Mouse (Mus musculus) layer of hippocampus, postnatal 14 days (tissue): ENCODE measurements around the gene Gm40460. TPM values are rescaled to one million over a fixed set of nuclear protein-coding genes. Genes with fewer than 3 reads are reported as not detected.
"Not testable (repeated sequence)": the region's sequence is repeated elsewhere in the genome, so short reads cannot be mapped to it uniquely, and the experiment has no call there.

Experiments
- DNase-seq, 2 experiments: peaks; one replicate each; pipeline ENCODE4 v3.0.0; 2021 to 2022; ENCODE audit warnings: low spot score in 2 of 2, mixed read lengths in 1 of 2
- long read RNA-seq, 2 experiments: library from polyadenylated mRNA; stranded (forward); transcript quantifications; one replicate each; pipeline ENCODE4 v2.0.0; 2021
- total RNA-seq, 2 experiments: library from RNA; stranded (reverse); gene quantifications; 2 replicates each; pipeline ENCODE4 v1.2.3; 2021

Gene Gm40460
- not detected for total RNA-seq
- long read RNA-seq, experiment 1, result 0 reads
- long read RNA-seq, experiment 2, result 0 reads

DNA sequence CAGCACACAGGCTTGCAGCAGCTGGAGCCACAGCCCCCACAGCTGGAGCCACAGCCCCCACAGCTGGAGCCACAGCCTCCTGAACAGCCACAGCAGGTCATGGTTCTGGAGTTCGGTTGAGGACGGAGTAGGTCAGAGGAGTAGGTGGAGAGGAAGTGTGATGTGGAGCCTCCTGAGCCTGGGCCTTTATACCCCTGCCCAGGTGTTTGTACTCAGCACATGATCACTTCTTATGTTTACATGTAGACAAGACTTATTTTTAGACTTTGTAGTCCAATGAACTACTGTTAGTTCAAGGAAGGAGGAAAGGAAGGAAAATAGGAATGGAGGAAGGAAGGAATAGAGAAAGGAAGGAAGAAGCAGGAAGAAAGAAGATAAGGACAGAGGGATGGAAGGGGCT lies at the start of gene Gm40460:
Gene Gm40460, minus strand, starts transcription at position 101 of the 400 bp plus-strand sequence.
- no peak for DNase-seq

DNA sequence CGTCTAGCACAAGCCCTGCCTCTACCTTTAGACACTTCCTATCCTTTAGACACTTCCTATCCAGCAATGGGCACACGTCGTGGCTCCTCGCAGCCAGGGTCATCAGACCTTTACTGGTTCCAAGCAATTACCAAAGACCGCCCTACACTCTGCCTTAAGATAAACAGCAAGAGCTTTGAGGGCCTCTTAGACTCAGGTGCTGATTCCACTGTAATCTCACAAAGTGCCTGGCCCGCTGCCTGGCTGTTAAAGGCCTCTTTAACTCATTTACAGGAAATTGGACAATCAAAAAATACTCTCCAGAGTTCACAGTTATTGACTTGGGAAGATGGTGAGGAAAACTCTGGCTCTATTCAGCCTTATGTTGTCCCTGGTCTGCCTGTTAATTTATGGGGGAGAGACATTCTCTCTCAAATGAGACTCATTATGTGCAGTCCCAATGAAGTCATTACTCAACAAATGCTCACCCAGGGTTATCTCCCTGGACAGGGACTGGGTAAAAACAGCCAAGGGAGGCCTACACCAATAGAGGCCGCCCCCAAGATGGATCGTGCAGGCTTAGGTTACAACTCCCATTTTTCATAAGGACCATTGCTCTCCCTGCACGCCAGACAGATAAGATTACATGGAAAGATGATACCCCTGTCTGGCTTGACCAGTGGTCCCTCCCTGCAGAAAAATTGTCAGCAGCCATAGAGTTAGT lies 45.2 kb upstream of the Gm40460 start:
- not testable (repeated sequence) for DNase-seq

DNA sequence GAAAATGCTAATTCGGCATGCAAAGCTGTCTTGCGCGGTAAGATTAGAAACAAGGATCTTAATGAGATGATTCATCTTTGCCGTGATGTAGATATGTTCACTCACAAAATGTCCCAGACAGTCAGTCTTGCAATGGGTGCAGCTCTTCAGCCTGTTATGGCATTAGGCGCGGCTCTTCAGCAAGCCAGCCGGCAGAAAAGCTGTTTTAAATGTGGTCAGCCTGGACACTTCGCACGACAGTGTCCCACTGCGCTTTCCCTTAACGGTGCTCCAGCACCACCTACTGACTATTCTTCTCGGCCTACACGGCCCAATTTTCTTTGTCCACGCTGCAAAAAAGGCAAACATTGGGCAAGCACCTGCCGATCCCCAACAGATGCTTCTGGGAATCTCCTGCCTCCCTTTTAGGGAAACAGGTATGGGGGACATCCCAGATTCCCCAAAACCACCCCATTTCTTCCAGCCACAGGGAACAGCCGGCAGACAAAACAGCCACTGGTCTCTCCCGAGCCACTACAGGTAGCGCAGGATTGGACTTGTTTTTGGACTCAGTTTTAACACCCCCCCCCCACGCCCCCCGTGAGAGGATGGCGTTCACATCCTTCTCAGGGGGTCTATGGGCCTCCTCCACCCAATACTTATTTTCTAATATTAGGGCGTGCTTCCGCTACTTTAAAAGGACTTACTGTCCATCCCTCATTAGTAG lies 44.4 kb upstream of the Gm40460 start:
- DNase-seq, result peak; percentile 23 to 32

DNA sequence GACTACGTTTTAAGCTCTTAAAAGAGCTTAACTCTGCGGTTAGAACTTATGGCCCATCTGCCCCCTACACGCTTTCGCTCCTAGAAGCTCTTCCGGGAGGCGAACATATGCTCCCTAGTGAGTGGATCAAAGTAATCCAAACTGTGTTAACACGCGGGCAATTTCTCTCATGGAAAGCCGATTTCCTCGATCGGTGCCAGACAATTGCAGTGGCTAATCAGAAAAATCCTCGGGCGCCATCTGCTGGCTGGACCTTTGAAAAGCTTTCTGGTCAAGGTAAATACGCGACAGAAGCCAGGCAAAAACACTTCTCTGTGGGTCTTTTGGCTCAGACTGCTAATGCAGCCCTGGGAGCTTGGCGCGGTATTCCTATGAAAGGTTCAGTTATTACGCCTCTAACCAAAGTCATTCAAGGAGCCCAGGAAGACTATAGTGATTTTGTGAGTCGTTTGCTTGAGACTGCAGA lies 43.8 kb upstream of the Gm40460 start:
- DNase-seq, result peak; percentile 87 to 93

DNA sequence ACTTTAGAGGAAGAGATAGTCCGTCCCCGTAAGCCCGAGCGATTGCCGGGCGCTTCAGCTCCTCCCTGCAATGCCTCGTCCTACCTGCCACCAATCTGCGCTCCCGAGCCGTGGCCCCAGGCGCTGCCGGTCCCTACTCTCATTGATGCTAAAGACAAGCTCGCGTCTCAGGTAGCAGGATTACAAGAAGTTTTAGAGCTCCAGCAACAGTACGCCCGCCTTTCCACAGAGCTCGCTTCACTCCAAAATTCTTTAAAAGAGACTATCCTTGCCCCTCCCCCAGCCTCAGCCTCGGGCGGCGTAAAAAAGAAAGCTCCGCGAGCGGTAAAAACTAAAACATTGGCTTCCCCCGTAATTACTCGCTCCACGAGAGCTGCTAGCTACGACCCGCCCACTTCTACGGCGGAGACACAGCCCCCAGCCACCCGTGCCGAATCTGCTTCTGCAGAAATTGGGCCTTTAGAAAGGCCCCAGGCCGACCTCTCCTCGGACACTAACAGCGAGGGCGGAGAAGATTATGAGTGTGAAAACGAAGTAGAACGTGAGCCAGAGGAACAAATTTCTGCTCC lies 43.2 kb upstream of the Gm40460 start:
- peak; percentile 36 to 48 for DNase-seq

DNA sequence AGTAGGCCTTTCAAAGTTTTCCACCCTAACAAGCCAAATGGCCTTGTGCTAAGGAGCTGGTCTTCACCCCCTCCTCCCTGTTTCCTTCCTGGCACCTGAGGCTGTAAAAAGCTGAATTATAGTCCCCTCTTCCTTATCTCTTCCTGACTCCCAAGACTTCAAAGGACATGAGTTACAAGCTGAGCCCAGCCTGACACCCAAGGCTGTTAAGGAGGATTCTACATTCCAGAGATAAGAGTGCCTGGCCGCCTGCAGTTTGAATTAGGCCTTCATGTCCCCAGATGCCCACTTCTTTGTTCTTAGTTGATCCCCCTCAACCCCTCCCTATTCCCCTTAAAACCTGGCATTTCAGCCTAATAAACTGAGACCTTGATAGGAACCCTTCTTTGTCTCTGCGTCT lies 42.0 kb upstream of the Gm40460 start:
- not testable (repeated sequence) for DNase-seq

DNA sequence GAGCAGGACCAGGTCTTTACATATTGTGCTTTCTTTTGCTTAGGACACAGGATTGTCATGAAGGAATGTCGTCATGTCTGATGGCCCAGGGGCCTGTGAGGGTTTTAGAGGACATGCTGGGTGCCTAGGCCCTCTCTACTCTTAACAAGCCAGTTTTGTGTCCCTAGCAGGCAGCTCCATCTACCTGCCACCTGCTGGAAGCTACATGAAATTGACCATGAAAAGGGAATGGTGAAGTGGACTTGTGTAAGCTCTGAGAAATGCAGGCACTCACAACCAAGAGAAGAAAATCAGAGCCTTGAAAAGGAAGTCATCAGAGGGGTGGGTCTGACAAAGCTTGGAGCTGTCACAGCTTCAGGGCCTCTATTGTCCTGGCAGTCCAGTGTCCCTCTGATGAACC lies 38.4 kb upstream of the Gm40460 start:
- DNase-seq, result not testable (repeated sequence)

DNA sequence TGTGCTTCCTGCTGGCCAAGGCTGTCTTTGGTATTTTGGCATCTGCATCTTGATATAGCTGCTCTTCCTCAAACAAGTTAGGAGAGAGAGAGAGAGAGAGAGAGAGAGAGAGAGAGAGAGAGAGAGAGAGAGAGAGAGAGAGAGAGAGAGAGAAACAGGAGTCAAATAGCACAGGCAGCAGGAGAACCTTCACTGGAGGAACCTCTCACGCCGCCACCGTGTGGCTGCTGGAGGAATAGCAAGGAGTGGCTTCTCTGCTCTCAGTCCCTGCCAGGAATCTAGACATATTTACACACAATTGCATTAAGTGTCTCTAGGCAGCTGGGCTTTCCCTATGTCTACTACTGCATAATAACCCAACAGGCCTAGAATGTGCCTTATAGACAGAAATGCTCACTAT lies 37.3 kb upstream of the Gm40460 start:
- DNase-seq, result peak; percentile 58 to 67

DNA sequence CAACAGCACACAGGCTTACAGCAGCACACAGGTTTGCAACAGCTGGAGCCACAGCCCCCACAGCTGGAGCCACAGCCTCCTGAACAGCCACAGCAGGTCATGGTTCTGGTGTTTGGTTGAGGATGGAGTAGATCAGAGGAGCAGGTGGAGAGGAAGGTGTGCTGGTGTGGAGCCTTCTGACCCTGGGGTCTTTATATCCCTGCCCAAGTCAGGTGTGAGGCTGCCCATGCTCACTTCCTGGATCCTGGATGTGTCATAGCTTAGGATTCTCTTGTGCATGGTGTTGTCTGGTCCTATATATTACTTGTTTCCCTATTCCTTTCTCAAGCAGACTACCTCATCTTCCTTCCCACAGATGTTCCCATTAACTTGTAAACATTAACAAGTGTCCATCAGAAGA lies 33.4 kb upstream of the Gm40460 start, which contains the start of gene Gm4559:
Gene Gm4559, minus strand, starts transcription at position 101 of the 400 bp plus-strand sequence.
- DNase-seq, result not testable (repeated sequence)

DNA sequence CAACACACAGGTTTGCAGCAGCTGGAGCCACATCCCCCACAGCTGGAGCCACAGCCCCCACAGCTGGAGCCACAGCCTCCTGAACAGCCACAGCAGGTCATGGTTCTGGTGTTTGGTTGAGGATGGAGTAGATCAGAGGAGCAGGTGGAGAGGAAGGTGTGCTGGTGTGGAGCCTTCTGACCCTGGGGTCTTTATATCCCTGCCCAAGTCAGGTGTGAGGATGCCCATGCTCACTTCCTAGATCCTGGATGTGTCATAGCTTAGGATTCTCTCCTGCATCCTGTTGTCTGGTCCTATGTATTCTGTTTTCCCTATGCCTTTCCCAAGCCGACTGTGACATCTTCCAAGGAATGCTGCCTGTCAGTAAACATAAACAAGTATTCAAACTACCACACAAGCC lies 17.4 kb upstream of the Gm40460 start, which contains the start of gene Gm2431:
Gene Gm2431, minus strand, starts transcription at position 101 of the 400 bp plus-strand sequence.
- not testable (repeated sequence) for DNase-seq

DNA sequence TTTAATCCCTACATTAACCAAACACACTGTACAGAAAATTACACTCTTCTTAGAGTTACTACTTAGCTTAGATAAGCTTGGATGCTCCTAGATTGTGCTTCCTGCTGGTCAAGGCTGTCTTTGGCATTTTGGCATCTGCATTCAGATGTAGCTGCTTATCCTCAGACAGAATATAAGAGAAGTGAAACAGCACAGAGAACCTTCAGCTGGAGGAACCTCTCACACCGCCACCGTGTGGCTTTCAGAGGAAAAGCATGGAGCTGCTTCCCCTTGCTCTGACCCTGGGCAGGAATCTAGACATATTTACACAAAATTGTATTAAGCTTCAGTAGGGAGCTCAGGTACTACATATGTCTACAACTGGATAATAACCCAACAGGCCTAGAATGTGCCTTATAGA lies 14.6 kb upstream of the Gm40460 start:
- DNase-seq, result peak; percentile 21

DNA sequence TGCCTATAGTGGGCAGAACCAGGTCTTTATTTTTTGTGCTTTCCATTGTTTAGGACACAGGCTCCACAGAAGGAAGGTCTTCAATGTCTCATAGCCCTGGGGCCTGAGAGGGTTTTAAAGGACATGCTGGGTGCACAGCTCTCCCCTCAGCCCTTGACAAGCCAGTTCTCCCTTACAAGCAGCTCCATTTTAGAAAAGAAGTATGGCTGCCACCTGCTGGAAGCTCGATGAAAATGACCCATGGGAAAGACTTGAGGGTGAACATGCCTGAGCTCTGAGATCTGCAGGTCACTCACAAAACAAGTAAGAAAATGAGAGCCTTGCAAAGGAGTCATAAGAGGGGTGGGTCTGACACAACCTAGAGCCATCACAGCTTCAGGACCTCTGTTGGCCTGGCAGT lies 8.9 kb upstream of the Gm40460 start:
- DNase-seq, result peak; percentile 32 to 34

DNA sequence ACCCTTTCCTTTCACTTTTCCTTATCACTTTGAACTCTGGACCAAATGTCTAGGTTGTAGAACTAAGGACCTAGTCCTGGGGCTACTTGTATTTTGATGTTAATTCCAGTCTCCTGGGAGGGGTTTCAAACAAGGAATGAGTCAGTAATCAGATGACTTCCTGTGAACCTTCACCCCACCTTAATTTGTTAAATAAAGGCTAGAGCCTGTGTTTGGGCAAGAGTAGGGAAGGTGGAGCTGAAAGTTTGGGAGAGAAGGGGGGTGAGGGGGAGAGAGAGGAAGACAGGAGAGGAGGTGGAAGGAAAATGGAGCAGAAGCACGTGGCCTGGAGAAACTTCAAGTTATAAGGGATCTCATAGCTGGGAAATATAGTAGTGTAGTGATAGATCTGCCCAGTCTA lies 9.3 kb downstream of the Gm40460 start:
- no peak for DNase-seq

DNA sequence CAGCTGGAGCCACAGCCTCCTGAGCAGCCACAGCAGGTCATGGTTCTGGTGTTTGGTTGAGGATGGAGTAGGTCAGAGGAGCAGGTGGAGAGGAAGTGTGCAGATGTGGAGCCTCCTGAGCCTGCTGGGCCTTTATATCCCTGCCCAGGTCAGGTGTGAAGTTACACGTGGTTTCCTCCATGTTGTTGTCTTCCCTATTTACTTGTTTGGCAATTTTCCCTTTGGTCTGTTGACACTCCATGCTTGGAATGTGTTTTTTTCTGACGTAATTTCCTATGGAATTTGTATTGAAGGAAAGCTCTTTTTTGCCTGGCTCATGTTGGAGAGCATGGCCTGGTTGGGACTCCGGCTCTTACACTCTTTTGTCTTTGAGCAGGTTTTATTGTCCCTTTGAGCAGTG lies 11.0 kb downstream of the Gm40460 start, which contains the start of gene Krtap5-5:
Gene Krtap5-5, minus strand, starts transcription at position 101 of the 400 bp plus-strand sequence.
- DNase-seq, result not testable (repeated sequence)

DNA sequence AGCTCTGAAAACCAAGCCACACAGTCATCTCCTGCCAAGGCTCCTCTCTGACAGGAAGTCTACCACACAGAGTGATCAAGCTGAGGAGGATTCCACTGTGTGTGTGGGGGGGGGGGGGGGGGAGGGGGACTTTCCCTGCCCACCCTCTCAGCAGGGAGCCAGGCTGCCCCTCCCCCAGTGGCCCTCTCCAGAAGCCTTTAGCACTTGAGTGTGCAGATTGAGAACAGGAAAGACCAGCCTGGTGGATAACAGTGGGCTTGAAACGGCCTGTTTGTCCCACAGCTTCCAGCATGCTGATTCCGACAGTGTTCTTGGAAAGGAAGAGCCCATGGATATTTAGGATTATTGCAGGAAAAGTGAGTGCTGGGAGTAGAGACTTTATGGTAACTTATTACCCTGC lies 16.4 kb downstream of the Gm40460 start:
- DNase-seq, result no peak

DNA sequence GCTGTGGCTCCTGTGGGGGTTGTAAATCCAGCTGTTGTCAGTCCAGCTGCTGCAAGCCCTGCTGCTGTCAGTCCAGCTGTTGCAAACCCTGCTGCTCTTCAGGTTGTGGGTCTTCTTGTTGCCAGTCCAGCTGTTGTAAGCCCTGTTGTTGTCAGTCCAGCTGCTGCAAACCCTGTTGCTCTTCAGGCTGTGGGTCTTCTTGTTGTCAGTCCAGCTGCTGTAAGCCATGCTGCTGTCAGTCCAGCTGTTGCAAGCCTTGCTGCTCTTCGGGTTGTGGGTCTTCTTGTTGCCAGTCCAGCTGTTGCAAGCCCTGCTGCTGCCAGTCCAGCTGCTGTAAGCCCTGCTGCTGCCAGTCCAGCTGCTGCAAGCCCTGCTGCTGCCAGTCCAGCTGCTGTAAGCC lies 28.7 kb downstream of the Gm40460 start:
- DNase-seq, result not testable (repeated sequence)

DNA sequence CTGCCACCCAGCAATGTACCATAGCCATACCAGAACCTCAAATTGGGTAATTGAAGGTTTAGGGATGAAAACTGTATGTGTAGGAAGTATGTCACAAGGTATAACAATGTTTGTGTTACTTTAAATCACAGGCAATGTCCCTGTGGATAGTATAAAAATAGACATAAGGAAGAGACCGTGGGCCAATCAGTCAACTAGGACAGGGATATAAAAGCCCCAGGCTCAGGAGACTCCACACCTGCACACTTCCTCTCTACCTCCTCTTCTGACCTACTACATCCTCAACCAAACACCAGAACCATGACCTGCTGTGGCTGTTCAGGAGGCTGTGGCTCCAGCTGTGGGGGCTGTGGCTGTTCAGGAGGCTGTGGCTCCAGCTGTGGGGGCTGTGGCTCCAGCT lies 29.3 kb downstream of the Gm40460 start, which contains the start of gene Gm7579:
Gene Gm7579, plus strand, starts transcription at position 301 of the 400 bp plus-strand sequence.
- DNase-seq, result no peak

DNA sequence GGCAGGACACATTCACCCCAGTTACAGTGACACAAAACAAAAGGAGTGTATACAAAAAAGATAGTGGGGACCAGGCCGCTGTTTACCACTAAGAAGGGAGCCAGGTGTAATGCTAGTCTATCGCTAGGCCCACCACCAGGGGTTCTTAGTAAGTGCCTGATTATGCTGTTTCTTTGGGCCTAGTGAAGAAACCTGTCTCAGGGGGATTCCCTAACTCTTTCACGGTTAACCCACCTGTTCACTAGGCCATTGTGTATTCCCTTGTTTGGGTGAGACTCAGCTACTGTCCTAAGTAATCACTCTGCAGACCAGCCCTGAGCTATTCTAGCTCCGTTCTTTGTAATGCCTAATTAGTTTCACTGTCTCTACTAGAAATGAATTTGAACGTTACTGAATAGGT lies 34.0 kb downstream of the Gm40460 start:
- DNase-seq, result not testable (repeated sequence)

DNA sequence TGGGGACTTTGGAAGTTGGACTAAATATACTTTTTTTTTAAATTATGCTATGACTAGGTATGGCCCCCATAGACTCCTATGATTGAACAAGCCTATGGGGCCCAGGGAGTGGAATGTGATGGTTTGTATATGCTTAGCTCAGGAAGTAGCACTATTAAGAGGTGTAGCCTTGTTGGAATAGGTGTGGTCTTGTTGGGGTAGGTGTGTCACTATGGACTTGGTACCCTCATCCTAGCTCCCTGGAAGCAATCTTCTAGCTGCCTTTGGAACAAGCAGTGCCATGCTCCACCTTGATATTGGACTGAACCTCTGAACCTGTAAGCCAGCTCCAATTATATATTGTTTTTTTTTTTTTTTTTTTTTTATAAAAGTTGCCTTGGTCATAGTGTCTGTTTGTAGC lies 35.4 kb downstream of the Gm40460 start:
- DNase-seq, result no peak

DNA sequence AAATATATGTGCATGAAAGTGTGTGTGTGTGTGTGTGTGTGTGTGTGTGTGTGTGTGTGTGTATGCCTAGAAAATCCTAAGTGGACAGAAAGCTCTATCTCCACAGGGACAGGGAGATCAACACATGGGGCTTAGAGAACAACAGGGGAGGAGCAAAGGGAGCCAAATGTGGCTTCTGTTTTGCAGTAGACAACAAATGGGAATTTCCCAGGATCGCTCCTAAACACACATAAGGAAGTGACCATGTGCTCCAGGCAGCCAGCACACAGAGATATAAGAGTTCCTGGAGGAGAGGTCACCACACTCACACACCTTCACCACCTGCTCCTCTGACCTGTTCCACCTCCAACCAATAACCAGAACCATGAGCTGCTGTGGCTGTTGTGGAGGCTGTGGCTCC lies 39.8 kb downstream of the Gm40460 start, which contains the start of gene Krtap5-3:
Gene Krtap5-3, plus strand, starts transcription at position 301 of the 400 bp plus-strand sequence.
- no peak for DNase-seq

DNA sequence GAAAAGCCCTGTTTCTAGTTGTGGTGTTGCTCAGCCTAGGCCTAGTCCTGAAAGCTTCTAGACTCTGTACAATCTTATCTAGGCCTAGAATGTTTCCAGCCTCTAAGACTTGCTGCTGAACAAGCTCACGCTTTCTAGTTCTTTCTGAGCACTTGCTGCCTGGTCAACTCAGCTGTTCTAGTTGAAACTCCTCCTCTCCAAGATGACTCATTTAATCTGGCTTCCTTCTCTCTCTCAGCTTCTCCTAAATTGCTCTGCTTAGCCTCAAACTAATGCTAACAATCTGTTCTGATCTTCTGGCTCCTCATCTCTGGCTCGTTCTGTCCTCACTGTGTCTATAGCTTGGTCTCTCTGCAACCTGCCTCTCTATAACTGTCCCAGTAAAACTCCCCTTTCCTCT lies 42.1 kb downstream of the Gm40460 start:
- peak in 1 of 2 experiments; percentile 15 for DNase-seq
